9 mouse cellular contexts compared by ENCODE assay signal in genomic region chr11:70179401-70179800, GRCm38 (mm10). TPM values are rescaled to one million over a fixed set of nuclear protein-coding genes. Genes with fewer than 3 reads are reported as not detected.
DNase-seq lines count a peak whose midpoint lies in the region; ATAC-seq and TF ChIP-seq lines count a peak whose summit lies in the region.
"Had no signal": no experiment of that assay in that cellular context is flagged by ENCODE, and none has a peak within 500 bp of the region (broad histone marks: within the 10 kb centered on the region; RNA-seq: fewer than 3 reads in every experiment).

No protein-coding gene starts in this region.

- no peak overlapping the region for H3K27ac ChIP-seq in gastrocnemius, adult 2 months
- H3K27ac ChIP-seq in lung, postnatal 0 days (ENCODE audit: low read length): no peak overlapping the region
- H3K27ac ChIP-seq in cortical plate, adult 2 months (ENCODE audit: insufficient read depth, low read length): no peak overlapping the region

- no peaks in the 10 kb centered on the region for H3K9me3 ChIP-seq in lung, postnatal 0 days (ENCODE audit: low read length)

- no peak overlapping the region for H3K4me3 ChIP-seq in gastrocnemius, adult 2 months
- H3K4me3 ChIP-seq in lung, postnatal 0 days (ENCODE audit: low read depth, low read length): no peak overlapping the region
- no peak overlapping the region for H3K4me3 ChIP-seq in cortical plate, adult 2 months (ENCODE audit: insufficient read depth, low read length)

- no peak for TF ChIP-seq EP300 in lung, postnatal 0 days (IDR thresholded peaks at IDR 0.05)

- no peaks in the 10 kb centered on the region for H3K27me3 ChIP-seq in lung, postnatal 0 days (replicated peaks; ENCODE audit: insufficient read depth, low read length)

- no peak for TF ChIP-seq POLR2A in cortical plate, adult 2 months (IDR thresholded peaks at IDR 0.05; ENCODE audit: extremely low read depth, insufficient read depth, low read length)

- WGBS in lung, postnatal 0 days: 32% methylated on average over 14 of the region's 14 CpGs

- intact Hi-C loops in gastrocnemius, adult 2 months (cut with DNase I): no loop called here
- intact Hi-C loops in gastrocnemius, postnatal 14 days (cut with DNase I; ENCODE audit: low total_unique reads): no loop called here

- H3K4me1 ChIP-seq in lung, postnatal 0 days (ENCODE audit: insufficient read depth, low read depth, low read length): no peaks in the 10 kb centered on the region
- H3K4me1 ChIP-seq in cortical plate, adult 2 months (ENCODE audit: control insufficient read depth, insufficient read depth, low read length): no peaks in the 10 kb centered on the region

- H3K9ac ChIP-seq in lung, postnatal 0 days (replicated peaks; ENCODE audit: low read depth): no peak overlapping the region

- no peak overlapping the region for H3K4me2 ChIP-seq in lung, postnatal 0 days (replicated peaks; ENCODE audit: low read depth, low read length)

- no peak for ATAC-seq in lung, postnatal 0 days

- H3K36me3 ChIP-seq in lung, postnatal 0 days (ENCODE audit: insufficient read depth, low read length): no peaks in the 10 kb centered on the region

- no peak for DNase-seq in gastrocnemius, adult 2 months
- DNase-seq in gastrocnemius, postnatal 14 days: no peak
- peak; percentile 57 for DNase-seq in lung, postnatal 0 days (ENCODE audit: low spot score)
- DNase-seq in lung, postnatal 25 days (ENCODE audit: low spot score): no peak
- peak; percentile 20 for DNase-seq in lung, postnatal 14 days
- DNase-seq in T-cell, adult 2 months (ENCODE audit: low spot score): no peak
- no peak for DNase-seq in gastrocnemius, postnatal 25 days

- TF ChIP-seq CTCF in gastrocnemius, adult 2 months (IDR thresholded peaks at IDR 0.05): peak; percentile 52
- TF ChIP-seq CTCF in lung, postnatal 0 days (IDR thresholded peaks at IDR 0.05): peak; percentile 72
- TF ChIP-seq CTCF in cortical plate, adult 2 months (IDR thresholded peaks at IDR 0.05; ENCODE audit: extremely low read depth, insufficient read depth, low read length): peak; percentile 64

RNA-seq across cellular contexts. Expression of gene Clec10a, which starts 23.4 kb away (rescaled TPM):
- total RNA-seq in gastrocnemius, adult 2 months (2021): 1 to 10 TPM; 2.1 to 2.7 TPM
- total RNA-seq in gastrocnemius, postnatal 14 days (2021): 1 to 10 TPM; 1.8 to 3.1 TPM
- polyA plus RNA-seq in lung, postnatal 0 days (2015; fragmentation: Nextera tagmentation; extraction: Ambion mirVana): 0.54 and 0.70 TPM in 2 replicates
- polyA plus RNA-seq in cortical plate, adult 2 months (2012; rRNA removed): 1.1 and 1.6 TPM in 2 replicates
- 1 to 10 TPM; 1.3 to 4.3 TPM for total RNA-seq in gastrocnemius, postnatal 25 days (2021)
- polyA plus RNA-seq: neural tube, embryonic 14.5 days had no signal

RNA-seq across cellular contexts. Expression of gene Slc16a11, which starts 33.2 kb away (rescaled TPM):
- not detected for total RNA-seq in gastrocnemius, adult 2 months (2021)
- under 1 TPM in 1 of 2 experiments, not detected in 1; 0.22 TPM for total RNA-seq in gastrocnemius, postnatal 14 days (2021)
- 7.9 TPM in 2 replicates for polyA plus RNA-seq in lung, postnatal 0 days (2015; fragmentation: Nextera tagmentation; extraction: Ambion mirVana)
- polyA plus RNA-seq in cortical plate, adult 2 months (2012; rRNA removed): 57.4 and 62.1 TPM in 2 replicates
- not detected for total RNA-seq in gastrocnemius, postnatal 25 days (2021)

RNA-seq across cellular contexts. Expression of gene Slc16a13, which starts 41.5 kb away (rescaled TPM):
- under 1 TPM; 0.28 to 0.67 TPM for total RNA-seq in gastrocnemius, adult 2 months (2021)
- total RNA-seq in gastrocnemius, postnatal 14 days (2021): 1 to 10 TPM in 1 of 2 experiments, under 1 TPM in 1; 0.53 to 1.5 TPM
- polyA plus RNA-seq in lung, postnatal 0 days (2015; fragmentation: Nextera tagmentation; extraction: Ambion mirVana): 4.5 and 6.0 TPM in 2 replicates
- 6.2 and 6.3 TPM in 2 replicates for polyA plus RNA-seq in cortical plate, adult 2 months (2012; rRNA removed)
- under 1 TPM; 0.10 to 0.88 TPM for total RNA-seq in gastrocnemius, postnatal 25 days (2021)

RNA-seq across cellular contexts. Expression of gene Mgl2, which starts 49.3 kb away (rescaled TPM):
- total RNA-seq in gastrocnemius, adult 2 months (2021): 1 to 10 TPM in 1 of 2 experiments, under 1 TPM in 1; 0.94 to 3.3 TPM
- 1 to 10 TPM; 1.9 to 3.1 TPM for total RNA-seq in gastrocnemius, postnatal 14 days (2021)
- polyA plus RNA-seq in lung, postnatal 0 days (2015; fragmentation: Nextera tagmentation; extraction: Ambion mirVana): 0.90 and 1.2 TPM in 2 replicates
- polyA plus RNA-seq in cortical plate, adult 2 months (2012; rRNA removed): 0.63 and 0.95 TPM in 2 replicates
- 1 to 10 TPM; 2.5 to 3.6 TPM for total RNA-seq in gastrocnemius, postnatal 25 days (2021)

RNA-seq across cellular contexts. Expression of gene Bcl6b, which starts 50.2 kb away (rescaled TPM):
- 1 to 10 TPM; 1.4 to 2.6 TPM for total RNA-seq in gastrocnemius, adult 2 months (2021)
- total RNA-seq in gastrocnemius, postnatal 14 days (2021): 10 to 100 TPM; 12.4 to 13.7 TPM
- 19.2 and 31.6 TPM in 2 replicates for polyA plus RNA-seq in lung, postnatal 0 days (2015; fragmentation: Nextera tagmentation; extraction: Ambion mirVana)
- 1.2 and 1.4 TPM in 2 replicates for polyA plus RNA-seq in cortical plate, adult 2 months (2012; rRNA removed)
- 1 to 10 TPM; 4.1 to 6.2 TPM for total RNA-seq in gastrocnemius, postnatal 25 days (2021)

Comparison
In these comparisons a context has a peak if more than half of its experiments do, and no peak if none do; other contexts are left out.
1. DNase-seq: peak in lung, postnatal 0 days (single experiment) and lung, postnatal 14 days (single experiment); none in gastrocnemius, adult 2 months (single experiment), gastrocnemius, postnatal 14 days (single experiment), lung, postnatal 25 days (single experiment), T-cell, adult 2 months (single experiment) and gastrocnemius, postnatal 25 days (single experiment).
2. Peak in every context shown above with its lines, with median percentiles within 50 percentile points of each other: CTCF ChIP-seq.